Mouse (Mus musculus): ENCODE data around the gene Rlf. TPM values are rescaled to one million over a fixed set of nuclear protein-coding genes. Genes with fewer than 3 reads are reported as not detected.
A peak's percentile ranks its signal among the peaks of the same experiment; 100 is the strongest.

Gene Rlf
- polyA plus RNA-seq, 1 experiment from 2014 or later: 27.3 TPM

GRCm38 (mm10) chr4:121109126-121109525 is 105.8 kb downstream of the Rlf start, which contains the start of gene Tmco2:
Gene Tmco2 (minus strand): TSS chr4:121109226.
- WGBS: 87% methylated on average over 2 of the region's 2 CpGs
- Histone ChIP-seq H3K9me3 (no peaks in the 10 kb centered on the region), H3K27ac (no peak within 1 kb of the TSS), H3K4me2 (no peak within 1 kb of the TSS), H3K4me3 (no peak within 1 kb of the TSS), H3K4me1 (no peaks in the 10 kb centered on the region), H3K9ac (no peak within 1 kb of the TSS), H3K27me3 (no peaks in the 10 kb centered on the region), H3K36me3 (no peaks in the 10 kb centered on the region)
- no peak for ATAC-seq (ENCODE audit: insufficient number of reproducible peaks, low FRiP score, low TSS enrichment, low read depth)

GRCm38 (mm10) chr4:121103304-121103703 is 111.6 kb downstream of the Rlf start:
- H3K9ac ChIP-seq: no peak overlapping the region
- H3K4me3 ChIP-seq: no peak overlapping the region
- no peaks in the 10 kb centered on the region for H3K36me3 ChIP-seq
- no peaks in the 10 kb centered on the region for H3K4me1 ChIP-seq
- no peaks in the 10 kb centered on the region for H3K27me3 ChIP-seq
- ATAC-seq (ENCODE audit: insufficient number of reproducible peaks, low FRiP score, low TSS enrichment, low read depth): no peak
- 87% methylated on average over 4 of the region's 4 CpGs for WGBS
- no peaks in the 10 kb centered on the region for H3K9me3 ChIP-seq
- no peak overlapping the region for H3K4me2 ChIP-seq
- no peak overlapping the region for H3K27ac ChIP-seq

GRCm38 (mm10) chr4:121097650-121098378 is 117.1 kb downstream of the Rlf start, which contains the start of gene Zmpste24:
Gene Zmpste24 (minus strand): TSS chr4:121098241.
- Histone ChIP-seq H3K4me3 (peak within 1 kb of the TSS; percentile 80), H3K4me1 (peaks cover 3% of the 10 kb centered on the region; the same call in 1 of the 2 replicates), H3K9ac (peak within 1 kb of the TSS; percentile 70), H3K4me2 (peak within 1 kb of the TSS; percentile 50), H3K27me3 (no peaks in the 10 kb centered on the region), H3K36me3 (peaks cover 26% of the 10 kb centered on the region), H3K27ac (peak within 1 kb of the TSS; percentile 67), H3K9me3 (no peaks in the 10 kb centered on the region)
- peak; percentile 65 for ATAC-seq (ENCODE audit: insufficient number of reproducible peaks, low FRiP score, low TSS enrichment, low read depth)
- under 1% methylated on average over 39 of the region's 39 CpGs for WGBS

Other genes starting within 250 kb of the Rlf start
- 11.6 and 13.2 TPM in 2 replicates for gene Smap2, start 197.8 kb downstream of the Rlf start, polyA plus RNA-seq (2015; fragmentation: Nextera tagmentation; extraction: Ambion mirVana)
- 110 and 122 TPM in 2 replicates for gene Col9a2, start 175.7 kb downstream of the Rlf start, polyA plus RNA-seq (2015; fragmentation: Nextera tagmentation; extraction: Ambion mirVana)
- 27.9 and 30.7 TPM in 2 replicates for gene Zmpste24, start 116.8 kb downstream of the Rlf start, polyA plus RNA-seq (2015; fragmentation: Nextera tagmentation; extraction: Ambion mirVana)
- gene Tmco2, start 105.9 kb downstream of the Rlf start, polyA plus RNA-seq (2015; fragmentation: Nextera tagmentation; extraction: Ambion mirVana): not detected in 2 replicates
- gene Gm12888, start 109.8 kb upstream of the Rlf start, polyA plus RNA-seq (2015; fragmentation: Nextera tagmentation; extraction: Ambion mirVana): not detected in 2 replicates
- gene Gm12886, start 208.0 kb upstream of the Rlf start, polyA plus RNA-seq (2015; fragmentation: Nextera tagmentation; extraction: Ambion mirVana): not detected in 2 replicates